ENCODE assay signal across 26 mouse cellular contexts in the genomic region with DNA sequence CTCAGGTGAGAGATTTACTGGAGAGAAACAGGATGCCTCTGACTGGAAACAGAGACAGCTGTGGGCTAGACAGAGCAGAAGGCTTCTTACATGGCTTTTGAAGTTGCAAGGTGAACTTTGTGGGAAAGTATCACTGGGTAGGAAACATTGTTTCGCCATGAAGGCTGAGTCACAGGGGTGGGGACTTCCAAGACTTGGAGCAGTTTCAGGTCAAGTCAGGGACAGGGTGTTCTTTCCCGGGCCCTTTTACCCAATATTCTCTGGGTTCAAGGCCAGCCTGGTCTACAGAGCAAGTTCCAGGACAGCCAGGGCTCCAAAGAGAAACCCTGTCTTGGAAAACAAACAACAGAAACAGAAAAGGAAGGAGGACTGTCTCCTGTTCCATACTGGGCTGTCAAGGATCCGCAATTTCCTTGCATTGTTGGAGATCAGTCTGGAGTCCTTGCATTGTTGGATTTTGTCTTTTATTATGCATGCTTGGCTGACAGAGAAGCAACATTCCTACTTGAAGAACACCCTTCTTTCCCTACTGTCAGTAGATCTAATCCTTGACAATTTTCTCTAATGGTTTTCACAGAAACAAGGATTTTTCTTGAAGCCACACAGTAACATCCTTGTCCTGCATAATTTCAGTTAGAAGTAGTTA. TPM values are rescaled to one million over a fixed set of nuclear protein-coding genes. Genes with fewer than 3 reads are reported as not detected.
DNase-seq lines count a peak whose midpoint lies in the region; ATAC-seq lines count a peak whose summit lies in the region.
"Had no signal": no experiment of that assay in that cellular context is flagged by ENCODE, and none has a peak within 500 bp of the region (broad histone marks: within the 10 kb centered on the region; RNA-seq: fewer than 3 reads in every experiment).

No protein-coding gene starts in this region.

- no peak overlapping the region for H3K9ac ChIP-seq in midbrain, embryonic 14.5 days (replicated peaks; ENCODE audit: low read length)
- H3K9ac ChIP-seq: embryonic facial prominence, embryonic 13.5 days; forebrain, postnatal 0 days; heart, embryonic 12.5 days; hindbrain, embryonic 15.5 days; liver, embryonic 15.5 days; midbrain, embryonic 12.5 days; neural tube, embryonic 15.5 days had no signal

- DNase-seq in testis, postnatal 14 days (ENCODE audit: low spot score), result peak; percentile 83
- DNase-seq in testis, postnatal 10 days (ENCODE audit: low spot score), result no peak
- peak; percentile 67 for DNase-seq in NIH3T3 (ENCODE audit: low read depth)
- DNase-seq in adrenal gland, postnatal 14 days, result peak; percentile 77
- DNase-seq in spleen, postnatal 10 days (ENCODE audit: low spot score in 2 of 2), result no peak
- DNase-seq in midbrain, embryonic 14.5 days, result no peak
- DNase-seq in kidney, postnatal 10 days, result no peak
- DNase-seq: cerebellum, adult 11 months; cerebellum, postnatal 14 days; forebrain, postnatal 0 days; gastrocnemius, adult 2 months; thymus, postnatal 14 days had no signal

- H3K9me3 ChIP-seq in midbrain, embryonic 14.5 days (ENCODE audit: control insufficient read depth, low read length), result no peaks in the 10 kb centered on the region
- H3K9me3 ChIP-seq: embryonic facial prominence, embryonic 13.5 days; heart, embryonic 12.5 days; hindbrain, embryonic 15.5 days; midbrain, embryonic 12.5 days; neural tube, embryonic 15.5 days had no signal

- no peak for ATAC-seq in midbrain, embryonic 14.5 days (ENCODE audit: low FRiP score, low TSS enrichment)
- ATAC-seq: forebrain, postnatal 0 days; intestine, embryonic 16.5 days had no signal

- H3K4me1 ChIP-seq in midbrain, embryonic 14.5 days (ENCODE audit: control insufficient read depth, insufficient read depth, low read length), result peaks cover 5% of the 10 kb centered on the region; the same call in 1 of the 2 replicates

- no peak overlapping the region for H3K4me2 ChIP-seq in midbrain, embryonic 14.5 days (ENCODE audit: low read length)
- H3K4me2 ChIP-seq: embryonic facial prominence, embryonic 13.5 days; heart, embryonic 12.5 days; hindbrain, embryonic 15.5 days; liver, embryonic 15.5 days; midbrain, embryonic 12.5 days; neural tube, embryonic 15.5 days had no signal

- H3K27me3 ChIP-seq in midbrain, embryonic 14.5 days (ENCODE audit: control insufficient read depth, insufficient read depth, low read length), result no peaks in the 10 kb centered on the region
- H3K27me3 ChIP-seq: embryonic facial prominence, embryonic 13.5 days; heart, embryonic 12.5 days; hindbrain, embryonic 15.5 days; liver, embryonic 15.5 days; midbrain, embryonic 12.5 days; neural tube, embryonic 15.5 days had no signal

- no peak overlapping the region for H3K27ac ChIP-seq in midbrain, embryonic 14.5 days (replicated peaks; ENCODE audit: low read depth, low read length)
- H3K27ac ChIP-seq: embryonic facial prominence, embryonic 13.5 days; gastrocnemius, adult 2 months; hindbrain, embryonic 15.5 days; liver, embryonic 15.5 days; midbrain, embryonic 12.5 days; neural tube, embryonic 15.5 days had no signal

- WGBS in midbrain, embryonic 14.5 days, result 84% methylated on average over 3 of the region's 3 CpGs

- no peak overlapping the region for H3K4me3 ChIP-seq in midbrain, embryonic 14.5 days (replicated peaks; ENCODE audit: low read depth, low read length)
- H3K4me3 ChIP-seq: embryonic facial prominence, embryonic 13.5 days; gastrocnemius, adult 2 months; heart, embryonic 12.5 days; hindbrain, embryonic 15.5 days; liver, embryonic 15.5 days; midbrain, embryonic 12.5 days; neural tube, embryonic 15.5 days had no signal

- no peaks in the 10 kb centered on the region for H3K36me3 ChIP-seq in midbrain, embryonic 14.5 days (ENCODE audit: control insufficient read depth, insufficient read depth, low read length)
- H3K36me3 ChIP-seq: embryonic facial prominence, embryonic 13.5 days; heart, embryonic 12.5 days; hindbrain, embryonic 15.5 days; liver, embryonic 15.5 days; midbrain, embryonic 12.5 days; neural tube, embryonic 15.5 days had no signal

RNA-seq across cellular contexts. Expression of a gene that starts 2.7 kb away (rescaled TPM):
- total RNA-seq in adrenal gland, postnatal 14 days (2021), result 10.9 and 12.2 TPM in 2 replicates
- 13.9 and 23.2 TPM in 2 replicates for polyA plus RNA-seq in midbrain, embryonic 14.5 days (2014; fragmentation: Nextera tagmentation; extraction: Ambion mirVana)
- total RNA-seq: gastrocnemius, adult 2 months had no signal

RNA-seq across cellular contexts. Expression of a gene that starts 4.9 kb away (rescaled TPM):
- 0.49 and 0.74 TPM in 2 replicates for total RNA-seq in adrenal gland, postnatal 14 days (2021)
- 12.2 and 47.6 TPM in 2 replicates for polyA plus RNA-seq in midbrain, embryonic 14.5 days (2014; fragmentation: Nextera tagmentation; extraction: Ambion mirVana)
- total RNA-seq: gastrocnemius, adult 2 months; granulocyte monocyte progenitor cell, adult 5-6 weeks; heart, postnatal 25 days; megakaryocyte progenitor cell, adult 5-6 weeks had no signal
- polyA plus RNA-seq: heart, embryonic 12.5 days; intestine, embryonic 16.5 days; kidney, embryonic 14.5 days; limb, embryonic 11.5 days; liver, embryonic 15.5 days; lung, embryonic 16.5 days; stomach, embryonic 16.5 days had no signal

RNA-seq across cellular contexts. Expression of a gene that starts 23.1 kb away (rescaled TPM):
- total RNA-seq in adrenal gland, postnatal 14 days (2021), result 1.0 and 6.8 TPM in 2 replicates
- polyA plus RNA-seq in midbrain, embryonic 14.5 days (2014; fragmentation: Nextera tagmentation; extraction: Ambion mirVana), result 0.19 TPM in 1 of 2 replicates, not detected in the other
- total RNA-seq: gastrocnemius, adult 2 months had no signal
- polyA plus RNA-seq: heart, embryonic 12.5 days; limb, embryonic 11.5 days; lung, embryonic 16.5 days; midbrain, embryonic 12.5 days had no signal

RNA-seq across cellular contexts. Expression of a gene that starts 27.4 kb away (rescaled TPM):
- 6.0 and 6.1 TPM in 2 replicates for total RNA-seq in adrenal gland, postnatal 14 days (2021)
- polyA plus RNA-seq in midbrain, embryonic 14.5 days (2014; fragmentation: Nextera tagmentation; extraction: Ambion mirVana), result 361 and 403 TPM in 2 replicates

RNA-seq across cellular contexts. Expression of a gene that starts 34.6 kb away (rescaled TPM):
- total RNA-seq in adrenal gland, postnatal 14 days (2021), result 0.44 and 1.1 TPM in 2 replicates
- polyA plus RNA-seq in midbrain, embryonic 14.5 days (2014; fragmentation: Nextera tagmentation; extraction: Ambion mirVana), result 0.70 and 1.5 TPM in 2 replicates
- total RNA-seq: gastrocnemius, adult 2 months; granulocyte monocyte progenitor cell, adult 5-6 weeks had no signal
- polyA plus RNA-seq: stomach, embryonic 16.5 days had no signal

Comparison
In these comparisons a context has a peak if more than half of its experiments do, and no peak if none do; other contexts are left out.
1. DNase-seq: peak in testis, postnatal 14 days (single experiment), NIH3T3 (single experiment) and adrenal gland, postnatal 14 days (single experiment); none in testis, postnatal 10 days (single experiment), spleen, postnatal 10 days (0 of 2), midbrain, embryonic 14.5 days (single experiment) and kidney, postnatal 10 days (single experiment).